Mouse (Mus musculus) pancreas, adult 10 weeks (tissue): ENCODE measurements around the gene Tas1r1. TPM values are rescaled to one million over a fixed set of nuclear protein-coding genes. Genes with fewer than 3 reads are reported as not detected.

Experiments used
- polyA plus RNA-seq: library from polyadenylated mRNA; stranded (reverse); fragments of 350-450 nt; fragmentation: Illumina TruSeq; extraction: RNeasy Lipid Tissue Mini Kit (QIAGEN cat#74804); gene quantifications from one replicate; pipeline ENCODE4 v1.2.3, GENCODE M21; 2015; ENCODE audit warnings: low read depth, low replicate concordance; ENCODE audit not compliant: insufficient read depth

The Tas1r1 gene
- polyA plus RNA-seq: not detected

GRCm38 (mm10) chr4:152038225-152038984 is at the start of gene Tas1r1:
Tas1r1 (minus strand) TSS chr4:152038568.

GRCm38 (mm10) chr4:152072121-152072601 is 33.8 kb upstream of the Tas1r1 start, which contains the start of gene Plekhg5:
Plekhg5 (plus strand) TSS chr4:152072498.

GRCm38 (mm10) chr4:152038985-152039830 is 840 bp upstream of the Tas1r1 start, which contains the start of gene Nol9:
Nol9 (plus strand) TSS chr4:152039321.

GRCm38 (mm10) chr4:152027524-152027923 is 10.8 kb downstream of the Tas1r1 start, which contains the start of gene Zbtb48:
Zbtb48 (minus strand) TSS chr4:152027671.

GRCm38 (mm10) chr4:152008622-152009075 is 29.7 kb downstream of the Tas1r1 start, which contains the start of gene Klhl21:
Klhl21 (plus strand) TSS chr4:152008803.

GRCm38 (mm10) chr4:151996173-151996950 is 42.0 kb downstream of the Tas1r1 start, which contains the start of gene Phf13:
Phf13 (minus strand) TSS chr4:151996258.

GRCm38 (mm10) chr4:151988342-151989109 is 49.8 kb downstream of the Tas1r1 start, which contains the start of gene Thap3:
Thap3 (minus strand) TSS chr4:151988997.

Other genes with a start within 250 kb of the Tas1r1 start
- gene Camta1, start 176.7 kb downstream of the Tas1r1 start, polyA plus RNA-seq: 2.3 TPM
- gene Dnajc11, start 104.9 kb downstream of the Tas1r1 start, polyA plus RNA-seq: 16.4 TPM
- gene Thap3, start 49.6 kb downstream of the Tas1r1 start, polyA plus RNA-seq: 14.0 TPM
- gene Phf13, start 42.3 kb downstream of the Tas1r1 start, polyA plus RNA-seq: 3.2 TPM
- gene Klhl21, start 29.8 kb downstream of the Tas1r1 start, polyA plus RNA-seq: 4.6 TPM
- gene Zbtb48, start 10.9 kb downstream of the Tas1r1 start, polyA plus RNA-seq: 9.8 TPM
- 5.2 TPM for gene Nol9, start 753 bp upstream of the Tas1r1 start, polyA plus RNA-seq
- 7.3 TPM for gene Plekhg5, start 33.9 kb upstream of the Tas1r1 start, polyA plus RNA-seq
- 2.1 TPM for gene Tnfrsf25, start 77.4 kb upstream of the Tas1r1 start, polyA plus RNA-seq
- 1.5 TPM for gene Espn, start 113.8 kb upstream of the Tas1r1 start, polyA plus RNA-seq
- gene Hes2, start 120.3 kb upstream of the Tas1r1 start, polyA plus RNA-seq: not detected
- gene Acot7, start 139.6 kb upstream of the Tas1r1 start, polyA plus RNA-seq: 6.0 TPM
- 4.5 TPM for gene Gpr153, start 235.7 kb upstream of the Tas1r1 start, polyA plus RNA-seq